Mouse (Mus musculus): ENCODE measurements around the gene Ryr3.

GRCm38 (mm10) chr2:112881805-112882204 is 335.1 kb downstream of the Ryr3 start:
- no peak for TF ChIP-seq POLR2A (IDR thresholded peaks at IDR 0.05; ENCODE audit: low read depth, low read length)
- no peak for TF ChIP-seq CTCF (IDR thresholded peaks at IDR 0.05; ENCODE audit: extremely low read depth, insufficient read length, insufficient replicate concordance, low read depth, low read length)

Measured in small intestine, adult 2 months (tissue).